Mouse (Mus musculus) splenic B cell, adult 2 months (primary cell): Measurements from ENCODE around the gene Mcrip2.
"Not testable (repeated sequence)": the region's sequence is repeated elsewhere in the genome, so short reads cannot be mapped to it uniquely, and the experiment has no call there.

Experiments used
- DNase-seq: peaks from one replicate; pipeline ENCODE4 v3.0.0-alpha.2; 2011; ENCODE audit warnings: low read depth, low spot score
- H3K27me3 ChIP-seq: 2 replicates; pipeline ENCODE4 v1.6.1; 2012; ENCODE audit warnings: mild to moderate bottlenecking, low read length, moderate library complexity, mixed read lengths; ENCODE audit not compliant: control insufficient read depth, poor library complexity, insufficient read depth, severe bottlenecking
- H3K36me3 ChIP-seq: 2 replicates; pipeline ENCODE4 v1.6.1; 2012; ENCODE audit warnings: mild to moderate bottlenecking, low read length, moderate library complexity, mixed read lengths; ENCODE audit not compliant: control insufficient read depth, poor library complexity, insufficient read depth, severe bottlenecking

Mcrip2 gene

GRCm38 (mm10) chr17:25876347-25876915 is 7.9 kb upstream of the Mcrip2 start:
- DNase-seq, result no peak
- no peaks in the 10 kb centered on the region; the same call in 1 of the 2 replicates for H3K36me3 ChIP-seq
- no peaks in the 10 kb centered on the region for H3K27me3 ChIP-seq

- Histone ChIP-seq H3K27me3 (no peaks in the 10 kb centered on the region), H3K36me3 (no peaks in the 10 kb centered on the region; the same call in 1 of the 2 replicates)
- peak; percentile 84 for DNase-seq
These were observed 6.9 kb upstream of the Mcrip2 start for GRCm38 (mm10) chr17:25875171-25876136.

- Histone ChIP-seq H3K27me3 (no peaks in the 10 kb centered on the region), H3K36me3 (no peaks in the 10 kb centered on the region; the same call in 1 of the 2 replicates)
- DNase-seq, result peak; percentile 96
These were observed 6.2 kb upstream of the Mcrip2 start, which contains the start of gene Mettl26 for GRCm38 (mm10) chr17:25874721-25875170. Mettl26 (plus strand) TSS chr17:25875074.

GRCm38 (mm10) chr17:25874148-25874720 is 5.7 kb upstream of the Mcrip2 start:
- Histone ChIP-seq H3K36me3 (no peaks in the 10 kb centered on the region; the same call in 1 of the 2 replicates), H3K27me3 (no peaks in the 10 kb centered on the region)
- no peak for DNase-seq

- no peaks in the 10 kb centered on the region; the same call in 1 of the 2 replicates for H3K36me3 ChIP-seq
- no peak for DNase-seq
- H3K27me3 ChIP-seq, result no peaks in the 10 kb centered on the region
These were observed 5.0 kb upstream of the Mcrip2 start for GRCm38 (mm10) chr17:25873405-25874147.

- H3K36me3 ChIP-seq, result no peaks in the 10 kb centered on the region
- DNase-seq, result no peak
- H3K27me3 ChIP-seq, result no peaks in the 10 kb centered on the region
These were observed 4.1 kb upstream of the Mcrip2 start for GRCm38 (mm10) chr17:25872676-25873075.

- DNase-seq, H3K27me3 ChIP-seq, H3K36me3 ChIP-seq: not testable (repeated sequence)
These were observed 3.0 kb upstream of the Mcrip2 start for GRCm38 (mm10) chr17:25871566-25871965.

- Histone ChIP-seq H3K36me3 (no peaks in the 10 kb centered on the region), H3K27me3 (no peaks in the 10 kb centered on the region)
- DNase-seq, result no peak
These were observed 1.4 kb upstream of the Mcrip2 start for GRCm38 (mm10) chr17:25869954-25870353.

GRCm38 (mm10) chr17:25869498-25869897 is 934 bp upstream of the Mcrip2 start:
- Histone ChIP-seq H3K36me3 (no peaks in the 10 kb centered on the region; the same call in 1 of the 2 replicates), H3K27me3 (no peaks in the 10 kb centered on the region)
- DNase-seq, result no peak

GRCm38 (mm10) chr17:25867836-25868600 is 546 bp downstream of the Mcrip2 start:
- no peaks in the 10 kb centered on the region; the same call in 1 of the 2 replicates for H3K36me3 ChIP-seq
- peak; percentile 20 for DNase-seq
- no peaks in the 10 kb centered on the region for H3K27me3 ChIP-seq

GRCm38 (mm10) chr17:25867509-25867835 is 1.1 kb downstream of the Mcrip2 start:
- Histone ChIP-seq H3K36me3 (no peaks in the 10 kb centered on the region; the same call in 1 of the 2 replicates), H3K27me3 (no peaks in the 10 kb centered on the region)
- no peak for DNase-seq

GRCm38 (mm10) chr17:25866172-25866571 is 2.4 kb downstream of the Mcrip2 start:
- no peaks in the 10 kb centered on the region for H3K27me3 ChIP-seq
- no peaks in the 10 kb centered on the region; the same call in 1 of the 2 replicates for H3K36me3 ChIP-seq
- no peak for DNase-seq

GRCm38 (mm10) chr17:25865288-25865687 is 3.3 kb downstream of the Mcrip2 start:
- Histone ChIP-seq H3K36me3 (no peaks in the 10 kb centered on the region; the same call in 1 of the 2 replicates), H3K27me3 (no peaks in the 10 kb centered on the region)
- DNase-seq, result no peak

GRCm38 (mm10) chr17:25864311-25864710 is 4.3 kb downstream of the Mcrip2 start:
- no peaks in the 10 kb centered on the region; the same call in 1 of the 2 replicates for H3K36me3 ChIP-seq
- no peaks in the 10 kb centered on the region for H3K27me3 ChIP-seq

More at GRCm38 (mm10) chr17:25864311-25864710, 4.3 kb downstream of the Mcrip2 start:
- DNase-seq, result no peak
